Mouse (Mus musculus) frontal cortex, adult 2 months (tissue): ENCODE data around the gene Zfp729b. TPM values are rescaled to one million over a fixed set of nuclear protein-coding genes. Genes with fewer than 3 reads are reported as not detected.
A peak's percentile ranks its signal among the peaks of the same experiment; 100 is the strongest.

Experiments
- DNase-seq, 2 experiments: peaks; one replicate each; pipeline ENCODE4 v3.0.0; 2022; ENCODE audit warnings: low spot score in 1 of 2; ENCODE audit errors: extremely low spot score in 1 of 2
- polyA plus RNA-seq: library from polyadenylated mRNA; depleted of rRNA; stranded (reverse); fragments of >200 nt; gene quantifications from 2 replicates; pipeline ENCODE4 v1.2.3, GENCODE M21; 2012; rRNA removed

Zfp729b gene
- 3.0 and 4.1 TPM in 2 replicates for polyA plus RNA-seq

- DNase-seq = peak; percentile 74 to 96
Observed at GRCm38 (mm10) chr13:67609066-67609876, at the start of gene Zfp729b. Gene Zfp729b, minus strand, starts transcription at chr13:67609707.

- DNase-seq = no peak
Observed at GRCm38 (mm10) chr13:67652496-67652895, 43.0 kb upstream of the Zfp729b start.

- DNase-seq = peak; percentile 89 to 94
Observed at GRCm38 (mm10) chr13:67637294-67638007, 27.9 kb upstream of the Zfp729b start, which contains the start of the genes Gm49345 and Zfp729a. Gene Gm49345, minus strand, starts transcription at chr13:67637769. Gene Zfp729a, minus strand, starts transcription at chr13:67637791.

GRCm38 (mm10) chr13:67610108-67610507 is 601 bp upstream of the Zfp729b start:
- DNase-seq = peak in 1 of 2 experiments; percentile 24

- DNase-seq = no peak
Observed at GRCm38 (mm10) chr13:67572591-67573189, 36.8 kb downstream of the Zfp729b start.

GRCm38 (mm10) chr13:67553730-67554129 is 55.8 kb downstream of the Zfp729b start, which contains the start of gene Zfp748:
Gene Zfp748, minus strand, starts transcription at chr13:67553830.
- DNase-seq = no peak

GRCm38 (mm10) chr13:67552505-67553346 is 56.8 kb downstream of the Zfp729b start:
- DNase-seq = peak; percentile 87 to 94

GRCm38 (mm10) chr13:67545941-67546340 is 63.6 kb downstream of the Zfp729b start:
- no peak for DNase-seq

Other genes starting within 250 kb of the Zfp729b start
- not detected in 2 replicates for gene Gm28044, start 249.2 kb downstream of the Zfp729b start, polyA plus RNA-seq
- gene Zfp953, start 249.1 kb downstream of the Zfp729b start, polyA plus RNA-seq = 0.48 TPM in 2 replicates
- 0.38 TPM in 1 of 2 replicates, not detected in the other for gene Gm28041, start 234.0 kb downstream of the Zfp729b start, polyA plus RNA-seq
- 0.48 and 0.62 TPM in 2 replicates for gene Zfp456, start 233.9 kb downstream of the Zfp729b start, polyA plus RNA-seq
- 3.2 and 3.4 TPM in 2 replicates for gene Zfp429, start 209.9 kb downstream of the Zfp729b start, polyA plus RNA-seq
- gene Zfp459, start 188.3 kb downstream of the Zfp729b start, polyA plus RNA-seq = 2.3 and 2.5 TPM in 2 replicates
- gene Zfp874a, start 158.1 kb downstream of the Zfp729b start, polyA plus RNA-seq = 8.2 and 8.4 TPM in 2 replicates
- 8.2 and 9.4 TPM in 2 replicates for gene Zfp874b, start 125.4 kb downstream of the Zfp729b start, polyA plus RNA-seq
- 5.6 and 5.8 TPM in 2 replicates for gene Zfp58, start 109.2 kb downstream of the Zfp729b start, polyA plus RNA-seq
- gene Gm26965, start 83.6 kb downstream of the Zfp729b start, polyA plus RNA-seq = 0.06 TPM in 1 of 2 replicates, not detected in the other
- gene Zfp87, start 83.5 kb downstream of the Zfp729b start, polyA plus RNA-seq = 25.7 and 33.8 TPM in 2 replicates
- gene Zfp748, start 55.9 kb downstream of the Zfp729b start, polyA plus RNA-seq = 4.6 and 5.3 TPM in 2 replicates
- gene Gm49345, start 28.1 kb upstream of the Zfp729b start, polyA plus RNA-seq = not detected in 2 replicates
- gene Zfp729a, start 28.1 kb upstream of the Zfp729b start, polyA plus RNA-seq = 3.1 and 4.1 TPM in 2 replicates
- gene Zfp738, start 77.4 kb upstream of the Zfp729b start, polyA plus RNA-seq = 12.4 and 14.3 TPM in 2 replicates
- gene Zfp65, start 119.5 kb upstream of the Zfp729b start, polyA plus RNA-seq = 4.5 and 5.0 TPM in 2 replicates
- gene Zfp85, start 145.5 kb upstream of the Zfp729b start, polyA plus RNA-seq = 3.1 and 3.9 TPM in 2 replicates
- 2.4 and 3.9 TPM in 2 replicates for gene Zfp493, start 170.0 kb upstream of the Zfp729b start, polyA plus RNA-seq
- 5.4 and 5.6 TPM in 2 replicates for gene Zfp273, start 204.0 kb upstream of the Zfp729b start, polyA plus RNA-seq
- 16.6 and 17.4 TPM in 2 replicates for gene Gm10037, start 221.4 kb upstream of the Zfp729b start, polyA plus RNA-seq